Mouse (Mus musculus) hindbrain, embryonic 10.5 days (tissue): ENCODE results near the gene Sgpp2. TPM values are rescaled to one million over a fixed set of nuclear protein-coding genes. Genes with fewer than 3 reads are reported as not detected.

ENCODE experiments used
- DNase-seq: peaks from one replicate; pipeline ENCODE4 v3.0.0-alpha.2; 2017; ENCODE audit warnings: low spot score
- H3K27ac ChIP-seq: fragments of 300-500 bp; sonication (generic); 2 replicates; pipeline ENCODE4 v1.5.1; 2016; ENCODE audit warnings: mild to moderate bottlenecking, moderate library complexity
- H3K27me3 ChIP-seq: fragments of 300-500 bp; sonication (generic); 2 replicates; pipeline ENCODE4 v1.6.1; 2016; ENCODE audit warnings: mild to moderate bottlenecking; ENCODE audit not compliant: poor library complexity, insufficient read depth, severe bottlenecking
- H3K36me3 ChIP-seq: fragments of 300-500 bp; sonication (generic); 2 replicates; pipeline ENCODE4 v1.6.1; 2016; ENCODE audit warnings: mild to moderate bottlenecking, moderate library complexity
- H3K4me1 ChIP-seq: fragments of 300-500 bp; sonication (generic); replicated peaks from 2 replicates; pipeline ENCODE4 v1.6.1; 2016; ENCODE audit warnings: mild to moderate bottlenecking
- H3K4me3 ChIP-seq: fragments of 300-500 bp; sonication (generic); 2 replicates; pipeline ENCODE4 v1.5.1; 2016; ENCODE audit warnings: mild to moderate bottlenecking, moderate library complexity
- H3K9me3 ChIP-seq: fragments of 300-500 bp; sonication (generic); 2 replicates; pipeline ENCODE4 v1.6.1; 2016; ENCODE audit warnings: mild to moderate bottlenecking, moderate library complexity
- WGBS: fragments of 180-500 bp; shearing (Covaris S2); methylation state at CpG from one replicate; pipeline ENCODE4 v1.1.7; 2016; 5-methylcytosine and 5-hydroxymethylcytosine counted together
- polyA plus RNA-seq: library from polyadenylated mRNA; unstranded; fragments of >200 nt; fragmentation: Nextera tagmentation; extraction: Ambion mirVana; gene quantifications from 2 replicates; pipeline ENCODE4 v1.2.1, GENCODE M21; 2016

The Sgpp2 gene
- polyA plus RNA-seq, 1 experiment from 2014 or later: 1.8 TPM

GRCm38 (mm10) chr1:78347317-78347806 lies 37.2 kb downstream of the Sgpp2 start:
- DNase-seq: no peak
- 94% methylated on average over 12 of the region's 12 CpGs for WGBS
- H3K4me3 ChIP-seq: no peak overlapping the region
- no peaks in the 10 kb centered on the region for H3K36me3 ChIP-seq
- H3K9me3 ChIP-seq: no peaks in the 10 kb centered on the region
- peaks cover 4% of the 10 kb centered on the region; the same call in 1 of the 2 replicates for H3K4me1 ChIP-seq
- no peak overlapping the region for H3K27ac ChIP-seq
- H3K27me3 ChIP-seq: no peaks in the 10 kb centered on the region

- H3K4me3 ChIP-seq: no peak overlapping the region
- WGBS: 73% methylated on average over 1 of the region's 1 CpGs
These were observed 39.1 kb downstream of the Sgpp2 start for GRCm38 (mm10) chr1:78349219-78349618.

GRCm38 (mm10) chr1:78353254-78353653 lies 43.1 kb downstream of the Sgpp2 start:
- peaks cover 4% of the 10 kb centered on the region; the same call in 1 of the 2 replicates for H3K4me1 ChIP-seq
- DNase-seq: no peak
- WGBS: 90% methylated on average over 1 of the region's 1 CpGs

More at GRCm38 (mm10) chr1:78349219-78349618, 39.1 kb downstream of the Sgpp2 start:
- DNase-seq: no peak
- Histone ChIP-seq H3K4me1 (peaks cover 4% of the 10 kb centered on the region; the same call in 1 of the 2 replicates), H3K9me3 (no peaks in the 10 kb centered on the region), H3K36me3 (no peaks in the 10 kb centered on the region), H3K27me3 (no peaks in the 10 kb centered on the region), H3K27ac (no peak overlapping the region)

GRCm38 (mm10) chr1:78355123-78355522 lies 45.0 kb downstream of the Sgpp2 start:
- DNase-seq: no peak
- WGBS: 64% methylated on average over 4 of the region's 4 CpGs
- Histone ChIP-seq H3K4me1 (no peaks in the 10 kb centered on the region), H3K9me3 (no peaks in the 10 kb centered on the region), H3K27me3 (no peaks in the 10 kb centered on the region), H3K4me3 (no peak overlapping the region), H3K27ac (no peak overlapping the region), H3K36me3 (no peaks in the 10 kb centered on the region)

More at GRCm38 (mm10) chr1:78353254-78353653, 43.1 kb downstream of the Sgpp2 start:
- no peaks in the 10 kb centered on the region for H3K27me3 ChIP-seq
- H3K4me3 ChIP-seq: no peak overlapping the region
- H3K27ac ChIP-seq: no peak overlapping the region
- no peaks in the 10 kb centered on the region for H3K36me3 ChIP-seq
- H3K9me3 ChIP-seq: no peaks in the 10 kb centered on the region

GRCm38 (mm10) chr1:78357415-78357814 lies 47.3 kb downstream of the Sgpp2 start:
- H3K36me3 ChIP-seq: no peaks in the 10 kb centered on the region
- no peaks in the 10 kb centered on the region for H3K4me1 ChIP-seq
- 87% methylated on average over 4 of the region's 4 CpGs for WGBS
- no peak for DNase-seq
- no peaks in the 10 kb centered on the region for H3K9me3 ChIP-seq
- H3K27me3 ChIP-seq: no peaks in the 10 kb centered on the region
- no peak overlapping the region for H3K4me3 ChIP-seq
- no peak overlapping the region for H3K27ac ChIP-seq

- WGBS: 83% methylated on average over 1 of the region's 1 CpGs
These were observed 47.7 kb downstream of the Sgpp2 start for GRCm38 (mm10) chr1:78357868-78358267.

GRCm38 (mm10) chr1:78363965-78364889 lies 54.1 kb downstream of the Sgpp2 start:
- no peaks in the 10 kb centered on the region for H3K36me3 ChIP-seq
- H3K27me3 ChIP-seq: no peaks in the 10 kb centered on the region
- H3K4me3 ChIP-seq: no peak overlapping the region
- DNase-seq: no peak
- H3K27ac ChIP-seq: no peak overlapping the region
- 75% methylated on average over 13 of the region's 13 CpGs for WGBS
- H3K4me1 ChIP-seq: peaks cover 15% of the 10 kb centered on the region; the same call in 1 of the 2 replicates
- H3K9me3 ChIP-seq: no peaks in the 10 kb centered on the region

More at GRCm38 (mm10) chr1:78357868-78358267, 47.7 kb downstream of the Sgpp2 start:
- Histone ChIP-seq H3K27me3 (no peaks in the 10 kb centered on the region), H3K4me1 (no peaks in the 10 kb centered on the region), H3K27ac (no peak overlapping the region), H3K36me3 (no peaks in the 10 kb centered on the region), H3K9me3 (no peaks in the 10 kb centered on the region), H3K4me3 (no peak overlapping the region)
- no peak for DNase-seq

- Histone ChIP-seq H3K4me1 (peaks cover 15% of the 10 kb centered on the region; the same call in 1 of the 2 replicates), H3K4me3 (no peak overlapping the region), H3K9me3 (peaks cover 4% of the 10 kb centered on the region; the same call in 1 of the 2 replicates), H3K27me3 (no peaks in the 10 kb centered on the region), H3K27ac (no peak overlapping the region), H3K36me3 (no peaks in the 10 kb centered on the region)
- WGBS: 77% methylated on average over 5 of the region's 5 CpGs
- DNase-seq: no peak
These were observed 57.7 kb downstream of the Sgpp2 start for GRCm38 (mm10) chr1:78367806-78368205.

- no peak overlapping the region for H3K4me3 ChIP-seq
- no peaks in the 10 kb centered on the region for H3K27me3 ChIP-seq
- H3K36me3 ChIP-seq: no peaks in the 10 kb centered on the region
- H3K4me1 ChIP-seq: peaks cover 14% of the 10 kb centered on the region; the same call in 1 of the 2 replicates
- DNase-seq: no peak
- H3K27ac ChIP-seq: no peak overlapping the region
- WGBS: 64% methylated on average over 6 of the region's 6 CpGs
- peaks cover 7% of the 10 kb centered on the region; the same call in 1 of the 2 replicates for H3K9me3 ChIP-seq
These were observed 60.0 kb downstream of the Sgpp2 start for GRCm38 (mm10) chr1:78370121-78370520.

- 83% methylated on average over 2 of the region's 2 CpGs for WGBS
- Histone ChIP-seq H3K36me3 (no peaks in the 10 kb centered on the region), H3K9me3 (peaks cover 7% of the 10 kb centered on the region; the same call in 1 of the 2 replicates), H3K27me3 (no peaks in the 10 kb centered on the region), H3K27ac (no peak overlapping the region), H3K4me1 (peaks cover 11% of the 10 kb centered on the region; the same call in 1 of the 2 replicates), H3K4me3 (no peak overlapping the region)
- no peak for DNase-seq
These were observed 61.6 kb downstream of the Sgpp2 start for GRCm38 (mm10) chr1:78371569-78372236.

- WGBS: 94% methylated on average over 9 of the region's 9 CpGs
- no peak overlapping the region for H3K4me3 ChIP-seq
- H3K27ac ChIP-seq: no peak overlapping the region
- no peaks in the 10 kb centered on the region for H3K36me3 ChIP-seq
- peaks cover 5% of the 10 kb centered on the region; the same call in 1 of the 2 replicates for H3K4me1 ChIP-seq
- H3K9me3 ChIP-seq: peaks cover 7% of the 10 kb centered on the region; the same call in 1 of the 2 replicates
- no peaks in the 10 kb centered on the region for H3K27me3 ChIP-seq
- no peak for DNase-seq
These were observed 62.2 kb downstream of the Sgpp2 start for GRCm38 (mm10) chr1:78372316-78372715.

GRCm38 (mm10) chr1:78373836-78374235 lies 63.7 kb downstream of the Sgpp2 start:
- peaks cover 7% of the 10 kb centered on the region; the same call in 1 of the 2 replicates for H3K9me3 ChIP-seq
- no peak overlapping the region for H3K27ac ChIP-seq
- no peak for DNase-seq
- 88% methylated on average over 5 of the region's 5 CpGs for WGBS
- H3K4me3 ChIP-seq: no peak overlapping the region
- H3K36me3 ChIP-seq: no peaks in the 10 kb centered on the region
- H3K4me1 ChIP-seq: no peaks in the 10 kb centered on the region; the same call in 1 of the 2 replicates
- H3K27me3 ChIP-seq: no peaks in the 10 kb centered on the region
